Mouse (Mus musculus) urinary bladder, postnatal 0 days (tissue): ENCODE data around the gene Hdc. TPM values are rescaled to one million over a fixed set of nuclear protein-coding genes. Genes with fewer than 3 reads are reported as not detected.

Experiments used
- polyA plus RNA-seq: library from polyadenylated mRNA; unstranded; fragments of >200 nt; fragmentation: Nextera tagmentation; extraction: Ambion mirVana; gene quantifications from 2 replicates; pipeline ENCODE4 v1.2.1, GENCODE M21; 2015

Hdc gene
- polyA plus RNA-seq: 5.6 and 7.3 TPM in 2 replicates

DNA sequence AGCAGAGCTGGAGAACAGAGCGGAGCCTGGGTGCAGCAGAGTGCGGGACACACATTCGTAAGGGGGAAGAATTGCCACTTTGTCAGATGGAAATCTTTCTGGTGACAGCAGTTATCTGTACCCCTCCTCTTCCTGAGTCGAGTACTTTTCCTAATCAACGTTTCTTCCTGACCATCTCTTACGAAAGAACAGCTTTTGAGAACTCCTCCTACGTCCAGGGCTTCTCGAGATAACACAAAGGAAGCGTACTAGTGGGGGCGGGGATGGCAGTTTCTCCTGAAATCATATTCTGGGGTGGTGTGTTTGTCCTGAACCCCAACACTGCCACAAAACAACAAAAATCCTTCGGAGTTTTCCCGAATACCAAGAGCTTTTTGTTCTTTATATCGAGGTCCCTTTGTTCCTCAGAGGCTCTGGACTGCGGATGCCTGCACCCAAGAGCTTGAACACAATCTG, at the start of gene Hdc:
TSS of gene Hdc (minus strand) at position 51 of the 456 bp plus-strand sequence.

DNA sequence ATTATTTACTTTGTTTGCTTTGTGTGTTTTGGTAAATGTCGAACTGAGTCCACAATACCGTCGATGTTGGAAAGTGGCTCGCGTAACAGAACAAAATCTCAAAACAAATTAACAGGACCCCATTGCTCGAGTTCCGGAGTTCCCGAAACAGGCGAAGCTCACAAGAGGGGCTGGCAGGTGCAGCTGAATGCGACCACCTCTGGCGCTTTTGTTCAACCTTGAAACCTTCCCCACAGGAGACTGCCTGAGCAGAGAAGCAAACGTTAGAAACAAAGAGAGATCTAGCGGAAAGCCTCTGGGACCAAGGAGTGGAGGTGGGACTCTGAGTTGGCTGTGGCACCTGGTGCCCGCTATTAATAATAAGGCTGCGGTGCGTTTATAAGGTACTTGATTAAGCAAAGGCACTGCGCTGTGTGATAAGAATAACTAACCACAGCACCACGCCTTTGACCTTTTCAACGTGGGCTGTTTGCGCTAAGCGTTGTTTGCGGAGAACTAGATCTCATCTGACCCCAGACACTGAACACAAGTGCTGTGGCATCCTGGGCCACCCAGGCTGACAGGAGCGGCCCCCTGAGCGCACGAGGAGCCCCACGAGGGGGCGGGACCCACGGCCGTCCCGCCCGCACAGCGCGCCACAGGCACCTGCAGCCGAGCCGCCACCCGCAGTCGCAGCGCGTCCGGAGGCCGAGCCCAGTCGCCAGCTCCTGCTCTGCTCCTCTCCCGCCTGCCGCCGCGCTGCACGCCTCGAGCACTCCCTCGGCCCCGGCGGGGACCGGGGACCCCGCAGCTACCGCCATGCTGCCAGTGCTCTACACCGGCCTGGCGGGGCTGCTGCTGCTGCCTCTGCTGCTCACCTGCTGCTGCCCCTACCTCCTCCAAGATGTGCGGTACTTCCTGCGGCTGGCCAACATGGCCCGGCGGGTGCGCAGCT, 66.5 kb downstream of the Hdc start, which contains the start of gene Slc27a2:
TSS of gene Slc27a2 (plus strand) at position 51 of the 934 bp plus-strand sequence.

Other genes with a start within 250 kb of the Hdc start
- gene Atp8b4, start 118.6 kb downstream of the Hdc start, polyA plus RNA-seq: 0.72 and 1.6 TPM in 2 replicates
- 0.17 and 1.0 TPM in 2 replicates for gene Slc27a2, start 66.9 kb downstream of the Hdc start, polyA plus RNA-seq
- gene Gabpb1, start 57.0 kb upstream of the Hdc start, polyA plus RNA-seq: 15.5 and 17.7 TPM in 2 replicates
- gene Usp8, start 88.0 kb upstream of the Hdc start, polyA plus RNA-seq: 22.1 and 25.9 TPM in 2 replicates
- 1.3 and 1.8 TPM in 2 replicates for gene Usp50, start 164.2 kb upstream of the Hdc start, polyA plus RNA-seq